ENCODE assay signal across 9 mouse cellular contexts in genomic region chr4:124817803-124818202, GRCm38 (mm10). TPM values are rescaled to one million over a fixed set of nuclear protein-coding genes. Genes with fewer than 3 reads are reported as not detected.
A peak's percentile ranks its signal among the peaks of the same experiment; 100 is the strongest.
DNase-seq lines count a peak whose midpoint lies in the region; ATAC-seq lines count a peak whose summit lies in the region.
"Had no signal": no experiment of that assay in that cellular context is flagged by ENCODE, and none has a peak within 500 bp of the region (broad histone marks: within the 10 kb centered on the region; RNA-seq: fewer than 3 reads in every experiment).

No protein-coding gene starts in this region.

- no peak overlapping the region for H3K4me3 ChIP-seq in heart, embryonic 12.5 days
- no peak overlapping the region for H3K4me3 ChIP-seq in midbrain, embryonic 13.5 days (replicated peaks)

- peak; percentile 93 for ATAC-seq in heart, embryonic 12.5 days (ENCODE audit: insufficient number of reproducible peaks, low FRiP score)
- peak; percentile 30; the same call in 1 of the 2 replicates for ATAC-seq in midbrain, embryonic 13.5 days

- intact Hi-C loops in gastrocnemius, postnatal 36 days (cut with DNase I): no loop called here

- DNase-seq in gastrocnemius, postnatal 25 days: peak; percentile 29
- no peak for DNase-seq in gastrocnemius, postnatal 36 days
- DNase-seq in adrenal gland, postnatal 36 days: peak; percentile 71 to 79
- DNase-seq in kidney, postnatal 14 days: peak; percentile 71
- no peak for DNase-seq in cerebellum, adult 11-12 months
- DNase-seq in layer of hippocampus, adult 8-10 months (ENCODE audit: low spot score in 2 of 2): no peak

- WGBS in heart, embryonic 12.5 days: 12% methylated on average over 6 of the region's 6 CpGs
- WGBS in midbrain, embryonic 13.5 days: 12% methylated on average over 6 of the region's 6 CpGs

- H3K36me3 ChIP-seq in heart, embryonic 12.5 days: peaks cover 33% of the 10 kb centered on the region
- H3K36me3 ChIP-seq in midbrain, embryonic 13.5 days: peaks cover 27% of the 10 kb centered on the region

- no peaks in the 10 kb centered on the region for H3K27me3 ChIP-seq in heart, embryonic 12.5 days (replicated peaks)
- no peaks in the 10 kb centered on the region for H3K27me3 ChIP-seq in midbrain, embryonic 13.5 days
- H3K27me3 ChIP-seq: CH12.LX had no signal

- H3K4me2 ChIP-seq in heart, embryonic 12.5 days: peak overlapping the region; percentile 35; the same call in 1 of the 2 replicates
- no peak overlapping the region for H3K4me2 ChIP-seq in midbrain, embryonic 13.5 days (replicated peaks)

- peaks cover 15% of the 10 kb centered on the region for H3K4me1 ChIP-seq in heart, embryonic 12.5 days (replicated peaks)
- H3K4me1 ChIP-seq in midbrain, embryonic 13.5 days (replicated peaks): peaks cover 11% of the 10 kb centered on the region

- H3K27ac ChIP-seq in heart, embryonic 12.5 days (ENCODE audit: poor library complexity, severe bottlenecking): no peak overlapping the region
- no peak overlapping the region for H3K27ac ChIP-seq in midbrain, embryonic 13.5 days

- no peaks in the 10 kb centered on the region for H3K9me3 ChIP-seq in heart, embryonic 12.5 days (replicated peaks)
- no peaks in the 10 kb centered on the region for H3K9me3 ChIP-seq in midbrain, embryonic 13.5 days

- peak overlapping the region; percentile 26; the same call in 1 of the 2 replicates for H3K9ac ChIP-seq in heart, embryonic 12.5 days
- H3K9ac ChIP-seq in midbrain, embryonic 13.5 days (replicated peaks): no peak overlapping the region; the same call in 1 of the 2 replicates

RNA-seq across cellular contexts. Expression of gene Mtf1, which starts 15.9 kb away (rescaled TPM):
- total RNA-seq in gastrocnemius, postnatal 25 days (2021): 10 to 100 TPM; 11.4 to 13.1 TPM
- total RNA-seq in gastrocnemius, postnatal 36 days (2021): 10 to 100 TPM; 11.6 to 12.2 TPM
- 10 to 100 TPM; 21.7 to 26.6 TPM for total RNA-seq in adrenal gland, postnatal 36 days (2021)
- 9.8 and 11.6 TPM in 2 replicates for polyA plus RNA-seq in heart, embryonic 12.5 days (2016; fragmentation: Nextera tagmentation; extraction: Ambion mirVana)
- 14.6 and 15.7 TPM in 2 replicates for polyA plus RNA-seq in midbrain, embryonic 13.5 days (2015; fragmentation: Nextera tagmentation; extraction: Ambion mirVana)
- 10 to 100 TPM; 27.0 to 32.3 (median 27.9) TPM for total RNA-seq in layer of hippocampus, adult 8-10 months (2022)

RNA-seq across cellular contexts. Expression of gene Yrdc, which starts 32.7 kb away (rescaled TPM):
- total RNA-seq in gastrocnemius, postnatal 25 days (2021): 10 to 100 TPM in 1 of 2 experiments, 1 to 10 TPM in 1; 6.4 to 10.9 TPM
- total RNA-seq in gastrocnemius, postnatal 36 days (2021): 1 to 10 TPM; 6.1 to 9.4 TPM
- 10 to 100 TPM; 47.0 to 50.6 TPM for total RNA-seq in adrenal gland, postnatal 36 days (2021)
- 24.4 and 26.0 TPM in 2 replicates for polyA plus RNA-seq in heart, embryonic 12.5 days (2016; fragmentation: Nextera tagmentation; extraction: Ambion mirVana)
- 42.8 and 45.1 TPM in 2 replicates for polyA plus RNA-seq in midbrain, embryonic 13.5 days (2015; fragmentation: Nextera tagmentation; extraction: Ambion mirVana)
- total RNA-seq in layer of hippocampus, adult 8-10 months (2022): 10 to 100 TPM; 34.1 to 42.4 (median 40.9) TPM

RNA-seq across cellular contexts. Expression of gene 1110065P20Rik, which starts 33.2 kb away (rescaled TPM):
- total RNA-seq in gastrocnemius, postnatal 25 days (2021): 10 to 100 TPM; 17.1 to 21.0 TPM
- total RNA-seq in gastrocnemius, postnatal 36 days (2021): 10 to 100 TPM; 19.6 to 20.4 TPM
- total RNA-seq in adrenal gland, postnatal 36 days (2021): 10 to 100 TPM; 43.4 to 49.2 TPM
- polyA plus RNA-seq in heart, embryonic 12.5 days (2016; fragmentation: Nextera tagmentation; extraction: Ambion mirVana): 51.6 and 54.2 TPM in 2 replicates
- polyA plus RNA-seq in midbrain, embryonic 13.5 days (2015; fragmentation: Nextera tagmentation; extraction: Ambion mirVana): 70.6 and 77.5 TPM in 2 replicates
- 10 to 100 TPM; 75.8 to 80.7 (median 78.8) TPM for total RNA-seq in layer of hippocampus, adult 8-10 months (2022)

RNA-seq across cellular contexts. Expression of gene Maneal, which starts 44.2 kb away (rescaled TPM):
- total RNA-seq in gastrocnemius, postnatal 25 days (2021): under 1 TPM; 0.18 to 0.35 TPM
- total RNA-seq in gastrocnemius, postnatal 36 days (2021): under 1 TPM; 0.39 to 0.43 TPM
- 1 to 10 TPM; 3.8 to 4.4 TPM for total RNA-seq in adrenal gland, postnatal 36 days (2021)
- polyA plus RNA-seq in heart, embryonic 12.5 days (2016; fragmentation: Nextera tagmentation; extraction: Ambion mirVana): 0.06 and 0.14 TPM in 2 replicates
- polyA plus RNA-seq in midbrain, embryonic 13.5 days (2015; fragmentation: Nextera tagmentation; extraction: Ambion mirVana): 7.3 and 9.5 TPM in 2 replicates
- 10 to 100 TPM; 46.0 to 55.5 (median 50.6) TPM for total RNA-seq in layer of hippocampus, adult 8-10 months (2022)

Comparison
In these comparisons a context has a peak if more than half of its experiments do, and no peak if none do; other contexts are left out.
1. DNase-seq: peak in gastrocnemius, postnatal 25 days (single experiment), adrenal gland, postnatal 36 days (2 of 2) and kidney, postnatal 14 days (single experiment); none in gastrocnemius, postnatal 36 days (0 of 2), cerebellum, adult 11-12 months (single experiment) and layer of hippocampus, adult 8-10 months (0 of 2).